Mouse (Mus musculus): ENCODE data around the gene Gtf2h5.

The Gtf2h5 gene

DNA sequence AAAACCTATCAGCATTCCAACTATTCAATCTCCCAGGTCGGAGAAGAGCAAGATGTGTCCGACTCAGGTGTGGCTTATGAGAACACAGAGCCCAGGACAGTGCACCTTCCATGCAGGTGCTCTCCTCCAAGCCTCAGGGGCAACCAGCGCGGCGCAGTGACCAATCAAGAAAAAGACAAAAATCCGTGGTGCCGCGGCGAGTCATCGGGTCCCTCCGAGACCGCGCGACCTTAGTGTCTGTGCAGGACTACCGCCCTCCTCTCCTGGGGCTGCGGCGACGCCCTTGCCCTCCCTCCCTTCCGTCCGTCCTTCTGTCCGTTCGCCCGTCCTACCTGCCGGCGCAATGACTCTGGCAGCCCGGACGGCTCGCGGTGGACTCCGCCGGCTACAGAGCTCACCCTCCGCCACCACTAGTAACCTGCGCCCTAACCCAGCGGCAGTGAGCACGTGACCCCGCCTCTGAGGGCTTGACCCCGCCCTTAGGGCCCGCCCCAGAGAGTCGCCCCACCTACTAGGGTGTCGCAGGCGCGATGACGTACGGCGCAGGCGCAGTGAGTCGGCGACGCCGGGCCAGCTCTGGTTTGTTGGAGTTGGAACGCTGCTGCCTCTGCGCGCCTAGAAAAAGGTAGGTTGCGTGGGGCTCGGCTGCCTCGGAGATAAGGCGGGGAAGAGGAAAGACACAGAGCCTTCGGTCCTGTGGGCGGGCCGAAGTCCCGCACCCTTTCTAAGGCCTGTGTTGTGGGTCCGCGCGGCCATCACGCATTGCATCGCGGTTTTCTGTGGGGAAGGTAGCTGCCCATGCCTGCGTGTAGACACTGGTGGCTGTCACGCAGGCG is at the start of gene Gtf2h5, which contains the start of gene Serac1:
TSS of gene Gtf2h5 (plus strand) at position 500 of the 836 bp plus-strand sequence.
TSS of gene Serac1 (minus strand) at position 455 of the 836 bp plus-strand sequence.
- DNase-seq (ENCODE audit: extremely low read depth, low read depth, low spot score): peak; percentile 42

DNA sequence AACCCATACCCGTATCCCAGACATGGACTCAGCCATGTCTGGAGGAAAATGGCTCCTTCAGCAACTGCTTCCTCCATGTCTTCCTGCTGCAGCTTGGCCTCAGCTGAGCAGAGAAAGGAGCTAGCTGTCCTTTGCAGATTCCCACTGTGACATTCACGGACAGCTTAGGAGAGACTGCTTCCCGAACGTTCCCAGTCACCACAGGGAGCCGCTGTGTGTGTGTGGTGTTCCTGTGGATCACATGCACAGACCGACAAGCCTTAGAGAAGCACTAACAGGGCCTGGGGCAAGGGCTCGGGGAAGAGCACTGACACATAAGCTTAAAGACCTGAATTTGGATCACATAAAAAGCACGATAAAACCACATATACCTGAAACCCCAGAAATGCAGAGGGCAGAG is 43.9 kb upstream of the Gtf2h5 start:
- no peak for DNase-seq (ENCODE audit: extremely low read depth, low read depth, low spot score)

- no peak for DNase-seq (ENCODE audit: extremely low read depth, low read depth, low spot score)
Measured at GRCm38 (mm10) chr17:6036458-6036857, 43.1 kb upstream of the Gtf2h5 start.

DNA sequence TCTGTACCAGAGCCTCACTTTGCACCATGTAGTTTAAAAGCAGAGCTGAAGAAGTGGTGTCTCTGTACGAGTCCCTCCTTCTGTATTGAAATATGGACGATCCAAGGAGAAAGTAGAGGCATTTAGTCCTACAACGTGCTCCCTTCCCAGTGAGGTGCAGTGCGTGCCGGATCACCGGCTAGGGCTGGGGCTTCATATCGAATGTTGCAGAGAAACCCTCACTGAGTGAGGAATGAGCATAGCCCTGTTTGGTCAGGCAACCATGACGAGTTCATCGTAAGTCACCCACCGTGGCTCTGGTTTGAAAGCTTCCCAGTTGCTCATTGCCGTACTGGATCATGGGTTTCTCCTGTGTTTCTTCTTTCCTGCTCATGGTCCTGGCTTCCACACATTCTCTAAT is 42.7 kb upstream of the Gtf2h5 start:
- DNase-seq (ENCODE audit: extremely low read depth, low read depth, low spot score): no peak

DNA sequence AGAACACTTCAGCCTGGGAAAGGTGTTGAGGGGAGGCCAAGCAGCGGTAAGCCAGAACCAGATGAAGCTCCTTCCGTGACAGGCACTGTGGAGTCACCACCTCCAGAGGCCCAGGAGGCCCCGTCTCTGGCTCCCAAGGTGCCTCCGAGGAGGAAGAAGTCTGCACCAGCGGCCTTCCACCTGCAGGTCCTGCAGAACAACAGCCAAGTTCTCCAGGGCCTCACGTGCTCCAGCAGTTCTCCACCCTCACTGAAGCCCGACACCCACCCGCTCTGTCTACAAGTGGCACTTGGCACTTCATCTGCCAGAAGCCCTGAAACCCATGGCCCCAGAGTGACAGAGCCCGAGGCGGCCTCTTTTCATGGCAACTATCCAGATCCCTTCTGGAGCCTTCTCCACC is 42.1 kb upstream of the Gtf2h5 start:
- no peak for DNase-seq (ENCODE audit: extremely low read depth, low read depth, low spot score)

- DNase-seq (ENCODE audit: extremely low read depth, low read depth, low spot score): no peak
Measured at GRCm38 (mm10) chr17:6052801-6053200, 26.8 kb upstream of the Gtf2h5 start.

- DNase-seq (ENCODE audit: extremely low read depth, low read depth, low spot score): no peak
Measured at GRCm38 (mm10) chr17:6054934-6055355, 24.6 kb upstream of the Gtf2h5 start.

DNA sequence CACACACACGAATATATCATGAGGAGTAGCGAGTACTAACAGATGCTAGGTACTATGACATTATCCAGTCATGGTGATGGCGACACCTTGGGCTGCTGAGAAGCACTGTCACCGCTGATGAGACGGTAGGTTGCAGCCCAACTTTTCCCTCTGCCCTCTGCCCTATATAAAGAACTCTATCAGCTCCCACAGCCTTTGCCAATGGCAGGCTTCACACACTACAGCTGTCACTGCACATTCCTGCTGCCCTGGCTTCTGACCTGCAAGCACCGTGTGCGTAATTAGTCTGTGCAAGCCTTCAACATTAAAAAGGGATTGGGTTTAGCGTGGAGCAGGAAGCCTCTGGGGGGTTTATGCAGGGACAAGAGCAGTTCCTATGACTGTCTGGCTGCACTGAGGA is 16.8 kb upstream of the Gtf2h5 start:
- DNase-seq (ENCODE audit: extremely low read depth, low read depth, low spot score): no peak

GRCm38 (mm10) chr17:6063532-6063931 is 16.1 kb upstream of the Gtf2h5 start:
- DNase-seq (ENCODE audit: extremely low read depth, low read depth, low spot score): no peak

- DNase-seq (ENCODE audit: extremely low read depth, low read depth, low spot score): peak; percentile 28
Measured at GRCm38 (mm10) chr17:6066021-6066420, 13.6 kb upstream of the Gtf2h5 start.

- DNase-seq (ENCODE audit: extremely low read depth, low read depth, low spot score): no peak
Measured at GRCm38 (mm10) chr17:6067613-6068012, 12.0 kb upstream of the Gtf2h5 start.

GRCm38 (mm10) chr17:6069866-6070265 is 9.7 kb upstream of the Gtf2h5 start:
- no peak for DNase-seq (ENCODE audit: extremely low read depth, low read depth, low spot score)

DNA sequence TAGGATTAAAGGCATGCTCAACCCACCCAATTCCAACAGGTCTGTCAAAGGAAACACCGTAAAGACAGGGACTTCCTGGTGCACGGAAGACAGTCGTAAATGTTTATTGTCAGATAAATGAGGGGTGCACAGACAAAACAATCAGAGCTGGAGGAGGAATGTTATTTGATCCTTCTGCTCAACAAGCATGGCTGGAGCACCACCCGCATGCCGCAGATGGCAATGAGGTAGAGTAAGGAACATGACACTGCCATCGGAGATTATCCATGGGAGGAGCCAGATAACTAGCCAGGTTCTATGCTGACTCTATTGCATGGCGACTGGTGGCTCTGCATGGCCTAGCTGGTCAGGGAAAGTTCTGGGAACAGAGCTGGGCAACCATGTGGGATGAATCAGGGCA is 6.2 kb upstream of the Gtf2h5 start:
- no peak for DNase-seq (ENCODE audit: extremely low read depth, low read depth, low spot score)

DNA sequence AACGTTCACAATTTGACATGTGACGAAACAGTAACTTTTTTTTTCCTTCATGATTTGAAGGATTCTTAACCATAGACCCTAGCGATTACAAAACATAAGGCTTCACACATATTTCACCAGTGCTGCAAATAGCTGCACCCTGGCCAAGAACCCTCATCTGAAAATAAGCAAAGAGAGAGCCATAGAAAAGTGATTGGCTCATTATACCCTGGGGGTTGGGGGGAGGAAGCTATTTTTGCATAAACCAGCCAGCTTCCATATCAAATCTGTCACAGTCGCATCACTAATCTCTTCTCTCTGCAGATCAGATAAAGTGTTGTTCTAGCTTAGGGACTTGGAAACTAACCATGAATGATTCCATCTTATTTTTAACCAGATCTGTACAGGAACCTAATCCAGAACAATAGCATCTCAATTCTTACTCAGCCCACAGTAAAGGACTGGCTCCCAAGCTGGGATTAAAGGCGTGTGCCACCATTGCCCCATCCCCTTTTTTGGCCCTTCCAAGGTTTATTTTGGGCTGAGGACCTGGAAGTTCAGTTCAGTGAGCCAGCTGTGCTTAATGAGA is 3.8 kb downstream of the Gtf2h5 start:
- peak; percentile 80 for DNase-seq (ENCODE audit: extremely low read depth, low read depth, low spot score)

- DNase-seq (ENCODE audit: extremely low read depth, low read depth, low spot score): no peak
Measured at GRCm38 (mm10) chr17:6091604-6092003, 12.0 kb downstream of the Gtf2h5 start.

GRCm38 (mm10) chr17:6095579-6095978 is 16.0 kb downstream of the Gtf2h5 start:
- DNase-seq (ENCODE audit: extremely low read depth, low read depth, low spot score): no peak

GRCm38 (mm10) chr17:6097884-6098283 is 18.3 kb downstream of the Gtf2h5 start:
- DNase-seq (ENCODE audit: extremely low read depth, low read depth, low spot score): no peak

- no peak for DNase-seq (ENCODE audit: extremely low read depth, low read depth, low spot score)
Measured at GRCm38 (mm10) chr17:6102287-6102686, 22.7 kb downstream of the Gtf2h5 start.

GRCm38 (mm10) chr17:6103566-6103965 is 24.0 kb downstream of the Gtf2h5 start:
- no peak for DNase-seq (ENCODE audit: extremely low read depth, low read depth, low spot score)

- no peak for DNase-seq (ENCODE audit: extremely low read depth, low read depth, low spot score)
Measured at GRCm38 (mm10) chr17:6106361-6107014, 26.9 kb downstream of the Gtf2h5 start, which contains the start of gene Tulp4. TSS of gene Tulp4 (plus strand) at chr17:6106437.

DNA sequence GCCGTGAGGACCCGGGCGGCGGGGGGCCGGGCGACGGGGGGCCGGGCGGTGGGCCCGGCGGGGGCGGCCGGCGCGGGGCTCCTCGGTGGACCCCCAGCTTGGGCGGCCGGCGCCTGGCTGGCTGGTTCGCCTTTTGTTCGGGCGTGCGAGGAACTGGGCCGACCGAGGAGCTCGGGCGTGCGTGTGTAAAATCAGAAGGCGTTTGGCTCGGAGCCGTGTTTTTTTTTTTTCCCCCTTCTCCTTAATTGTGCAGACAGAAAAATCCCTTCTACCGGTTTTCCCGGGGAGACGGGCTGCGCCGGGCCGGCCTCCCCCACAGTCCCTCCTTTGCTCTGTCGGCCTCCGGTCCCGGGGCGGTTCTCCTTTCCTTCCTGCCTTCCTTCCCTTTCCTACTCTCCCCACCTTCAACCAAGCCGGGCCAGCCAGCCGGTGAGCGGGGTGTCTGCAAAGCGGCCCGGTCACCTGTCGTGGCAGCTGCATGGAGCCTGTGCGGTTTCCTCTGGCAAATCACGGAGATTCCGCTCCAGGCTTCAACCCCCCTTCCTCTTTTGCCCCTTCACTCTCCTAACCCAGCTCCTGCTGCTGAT is 27.5 kb downstream of the Gtf2h5 start:
- DNase-seq (ENCODE audit: extremely low read depth, low read depth, low spot score): no peak
